In the genomic region with DNA sequence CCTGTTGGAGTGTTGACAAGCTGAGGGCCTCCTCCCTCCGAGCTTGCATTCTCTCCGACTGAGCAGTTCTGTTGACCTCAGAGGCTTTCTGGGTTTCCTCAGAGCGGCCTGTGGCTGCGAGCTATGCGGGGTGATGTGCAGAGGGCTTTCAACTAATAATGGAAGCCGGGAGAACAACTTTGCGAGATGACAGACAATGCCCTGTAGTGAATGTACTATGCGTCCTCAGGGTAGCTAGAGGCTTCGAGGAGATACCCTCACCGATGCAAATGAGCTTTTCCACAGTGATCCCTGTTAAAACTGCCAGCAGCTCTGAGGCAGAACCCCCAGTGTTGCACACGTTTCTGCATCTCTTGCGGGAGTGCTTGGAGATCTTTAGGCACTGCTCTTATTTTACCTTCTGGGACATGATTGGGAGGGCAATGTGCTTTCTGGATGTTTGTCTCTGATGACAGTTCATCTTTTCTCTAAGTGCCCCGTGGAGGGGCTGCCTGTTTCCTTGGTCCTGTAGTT, we compare ENCODE assay signal across 1 mouse cellular context.
TF ChIP-seq lines count a peak whose summit lies in the region.

No protein-coding gene starts in this region.

TF ChIP-seq in CH12.LX, 34 proteins besides CTCF, POLR2A, EP300 and RAD21 (continued from another document):
- TF ChIP-seq MAFK (IDR thresholded peaks at IDR 0.05; ENCODE audit: insufficient replicate concordance, low read length) = no peak
- no peak for TF ChIP-seq ELF1 (IDR thresholded peaks at IDR 0.05; ENCODE audit: low read depth, low read length)
- TF ChIP-seq ZKSCAN1 (IDR thresholded peaks at IDR 0.05; ENCODE audit: borderline replicate concordance, low read depth, low read length) = no peak
- no peak for TF ChIP-seq MAX (IDR thresholded peaks at IDR 0.05; ENCODE audit: low read length)
- peak; percentile 19; the same call in 1 of the 2 replicates for TF ChIP-seq IRF4 (IDR thresholded peaks at IDR 0.05; ENCODE audit: low read depth, low read length)
- TF ChIP-seq E2F4 (IDR thresholded peaks at IDR 0.05; ENCODE audit: insufficient replicate concordance, low read depth, low read length) = no peak
- no peak for TF ChIP-seq PAX5 (IDR thresholded peaks at IDR 0.05; ENCODE audit: low read length)
- peak; percentile 3; the same call in 1 of the 2 replicates for TF ChIP-seq MXI1 (IDR thresholded peaks at IDR 0.05; ENCODE audit: low read depth, low read length)
- no peak for TF ChIP-seq MYC (IDR thresholded peaks at IDR 0.05; ENCODE audit: low read depth, low read length)
- no peak for TF ChIP-seq USF2 (conservative IDR thresholded peaks at IDR 0.05; ENCODE audit: low read depth, low read length)
- no peak for TF ChIP-seq JUN (IDR thresholded peaks at IDR 0.05; ENCODE audit: insufficient read depth, low read depth, low read length)
- no peak for TF ChIP-seq ZMIZ1 (IDR thresholded peaks at IDR 0.05; ENCODE audit: low read depth, low read length)
- no peak for TF ChIP-seq USF1 (IDR thresholded peaks at IDR 0.05; ENCODE audit: low read depth, low read length)
- no peak for TF ChIP-seq MAZ (IDR thresholded peaks at IDR 0.05; ENCODE audit: low read depth, low read length)
- no peak for TF ChIP-seq NRF1 (IDR thresholded peaks at IDR 0.05; ENCODE audit: low read depth, low read length)
- TF ChIP-seq MEF2A (IDR thresholded peaks at IDR 0.05; ENCODE audit: borderline replicate concordance, low read depth, low read length) = no peak
- TF ChIP-seq ETS1 (conservative IDR thresholded peaks at IDR 0.05; ENCODE audit: low read depth, low read length) = no peak
- no peak for TF ChIP-seq CHD2 (IDR thresholded peaks at IDR 0.05; ENCODE audit: low read length)
- no peak for TF ChIP-seq ZNF384 (IDR thresholded peaks at IDR 0.05; ENCODE audit: low read depth, low read length)
- TF ChIP-seq BHLHE40 (IDR thresholded peaks at IDR 0.05; ENCODE audit: low read depth, low read length) = no peak
- TF ChIP-seq SMC3 (IDR thresholded peaks at IDR 0.05; ENCODE audit: low read depth, low read length) = no peak
- TF ChIP-seq CHD1 (IDR thresholded peaks at IDR 0.05; ENCODE audit: low read depth, low read length) = no peak
- peak; percentile 10; the same call in 1 of the 2 replicates for TF ChIP-seq NELFE (IDR thresholded peaks at IDR 0.05; ENCODE audit: low read depth, low read length)
- TF ChIP-seq HCFC1 (IDR thresholded peaks at IDR 0.05; ENCODE audit: low read depth, low read length) = no peak
